Mouse (Mus musculus) splenic B cell, adult 2 months (primary cell): ENCODE data around the gene Zfp385b.

Source experiments
- DNase-seq: peaks from one replicate; pipeline ENCODE4 v3.0.0-alpha.2; 2011; ENCODE audit warnings: low read depth, low spot score
- H3K27me3 ChIP-seq: 2 replicates; pipeline ENCODE4 v1.6.1; 2012; ENCODE audit warnings: mild to moderate bottlenecking, low read length, moderate library complexity, mixed read lengths; ENCODE audit not compliant: control insufficient read depth, poor library complexity, insufficient read depth, severe bottlenecking
- H3K36me3 ChIP-seq: 2 replicates; pipeline ENCODE4 v1.6.1; 2012; ENCODE audit warnings: mild to moderate bottlenecking, low read length, moderate library complexity, mixed read lengths; ENCODE audit not compliant: control insufficient read depth, poor library complexity, insufficient read depth, severe bottlenecking

Gene Zfp385b

DNA sequence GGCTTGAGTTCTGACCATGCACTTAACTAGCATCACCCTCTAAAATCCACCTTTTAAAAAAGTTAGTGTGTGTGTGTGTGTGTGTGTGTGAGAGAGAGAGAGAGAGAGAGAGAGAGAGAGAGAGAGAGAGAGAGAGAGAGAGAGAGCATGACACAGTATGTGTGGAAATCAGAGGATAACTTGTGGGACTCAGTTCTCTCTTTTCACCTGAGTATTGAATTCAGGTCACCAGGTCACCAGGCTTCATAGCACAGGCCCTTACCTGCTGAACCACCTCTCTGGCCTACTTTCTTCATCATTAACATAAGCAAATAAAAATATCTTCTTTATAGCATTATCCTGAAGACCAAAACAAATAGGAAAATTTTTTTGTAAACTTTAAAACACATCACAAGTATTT is at the start of gene Zfp385b:
TSS of gene Zfp385b (minus strand) at position 101 of the 400 bp plus-strand sequence.
- no peaks in the 10 kb centered on the region for H3K27me3 ChIP-seq
- no peaks in the 10 kb centered on the region for H3K36me3 ChIP-seq
- DNase-seq = no peak

DNA sequence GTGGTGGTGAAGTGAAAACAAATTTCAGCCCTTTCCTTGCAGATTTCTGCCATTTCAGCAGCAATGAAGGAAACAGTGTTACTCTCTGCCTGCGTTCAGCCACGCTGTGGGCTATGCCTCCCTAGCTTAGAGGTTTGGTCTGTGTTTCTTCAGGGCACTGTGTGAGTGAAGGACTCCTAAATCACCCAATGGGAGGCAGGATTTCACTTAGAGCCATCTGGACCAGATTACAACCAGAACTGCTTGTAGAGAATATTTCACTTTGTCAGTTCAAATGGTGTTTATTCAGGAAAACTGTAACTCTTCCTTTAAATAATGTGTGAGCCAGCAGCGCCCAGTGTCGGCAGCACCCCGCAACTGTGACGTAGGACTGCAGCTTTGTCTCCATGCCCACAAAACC is 44.5 kb upstream of the Zfp385b start:
- DNase-seq = no peak
- H3K36me3 ChIP-seq = no peaks in the 10 kb centered on the region
- no peaks in the 10 kb centered on the region for H3K27me3 ChIP-seq

- Histone ChIP-seq H3K27me3 (no peaks in the 10 kb centered on the region), H3K36me3 (no peaks in the 10 kb centered on the region)
- no peak for DNase-seq
Measured at GRCm38 (mm10) chr2:77863522-77863921, 44.1 kb upstream of the Zfp385b start.

GRCm38 (mm10) chr2:77841464-77841863 is 22.0 kb upstream of the Zfp385b start:
- Histone ChIP-seq H3K27me3 (no peaks in the 10 kb centered on the region), H3K36me3 (no peaks in the 10 kb centered on the region)
- DNase-seq = no peak

GRCm38 (mm10) chr2:77839587-77839986 is 20.1 kb upstream of the Zfp385b start:
- H3K36me3 ChIP-seq = no peaks in the 10 kb centered on the region
- DNase-seq = no peak
- H3K27me3 ChIP-seq = no peaks in the 10 kb centered on the region

GRCm38 (mm10) chr2:77838688-77839087 is 19.2 kb upstream of the Zfp385b start:
- no peak for DNase-seq

GRCm38 (mm10) chr2:77835781-77836180 is 16.3 kb upstream of the Zfp385b start:
- no peaks in the 10 kb centered on the region for H3K36me3 ChIP-seq
- no peak for DNase-seq
- H3K27me3 ChIP-seq = no peaks in the 10 kb centered on the region

More at GRCm38 (mm10) chr2:77838688-77839087, 19.2 kb upstream of the Zfp385b start:
- Histone ChIP-seq H3K27me3 (no peaks in the 10 kb centered on the region), H3K36me3 (no peaks in the 10 kb centered on the region)

GRCm38 (mm10) chr2:77826133-77826828 is 6.8 kb upstream of the Zfp385b start:
- no peak for DNase-seq
- Histone ChIP-seq H3K36me3 (no peaks in the 10 kb centered on the region), H3K27me3 (no peaks in the 10 kb centered on the region)

DNA sequence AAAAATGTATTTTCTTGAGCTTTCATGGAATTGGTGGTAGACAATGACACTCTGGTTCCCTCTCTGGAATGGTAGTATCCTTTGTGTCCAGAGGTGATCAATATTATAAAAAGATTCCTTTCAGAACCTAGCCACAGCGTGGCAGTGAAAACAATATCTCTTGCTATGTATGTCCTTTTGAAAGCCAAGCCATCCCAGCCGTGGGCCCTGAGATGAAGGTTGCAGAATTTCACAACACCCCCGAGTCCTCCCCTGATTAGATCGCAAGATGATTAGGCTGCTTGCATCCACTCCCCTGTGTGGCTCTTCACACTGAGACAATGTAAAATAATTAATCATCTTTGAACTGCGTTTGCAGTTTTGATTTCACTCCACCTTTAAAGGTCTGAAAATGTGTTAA is 3.6 kb upstream of the Zfp385b start:
- Histone ChIP-seq H3K36me3 (no peaks in the 10 kb centered on the region), H3K27me3 (no peaks in the 10 kb centered on the region)
- no peak for DNase-seq

DNA sequence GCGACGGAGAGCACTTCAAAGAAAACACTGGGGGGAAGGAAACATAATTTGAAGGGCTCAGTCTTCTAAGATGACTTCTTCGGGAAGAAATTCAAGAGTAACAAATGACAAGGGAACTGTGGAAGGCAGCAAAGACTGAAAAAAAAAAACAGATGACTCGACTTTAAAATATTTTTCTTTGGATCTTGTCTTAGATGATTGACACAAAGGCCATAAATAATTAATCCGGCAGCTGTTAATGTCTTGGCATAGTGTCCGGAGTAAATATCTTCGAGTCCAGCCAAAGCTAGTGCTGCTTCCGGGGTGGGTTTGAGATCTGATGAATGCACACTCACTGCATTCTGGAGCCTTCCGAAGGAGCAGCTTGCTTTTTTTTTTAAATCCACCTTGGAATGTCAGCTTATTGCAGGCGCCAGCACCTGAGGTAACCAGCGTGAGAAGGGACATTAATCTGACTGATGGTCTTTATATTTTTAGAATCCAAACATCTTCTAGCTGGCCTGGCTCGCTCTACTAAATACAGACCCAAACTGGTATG is 2.0 kb downstream of the Zfp385b start:
- H3K27me3 ChIP-seq = no peaks in the 10 kb centered on the region
- no peaks in the 10 kb centered on the region for H3K36me3 ChIP-seq
- no peak for DNase-seq

GRCm38 (mm10) chr2:77816413-77817314 is 2.8 kb downstream of the Zfp385b start:
- DNase-seq = no peak
- no peaks in the 10 kb centered on the region for H3K36me3 ChIP-seq
- no peaks in the 10 kb centered on the region for H3K27me3 ChIP-seq

DNA sequence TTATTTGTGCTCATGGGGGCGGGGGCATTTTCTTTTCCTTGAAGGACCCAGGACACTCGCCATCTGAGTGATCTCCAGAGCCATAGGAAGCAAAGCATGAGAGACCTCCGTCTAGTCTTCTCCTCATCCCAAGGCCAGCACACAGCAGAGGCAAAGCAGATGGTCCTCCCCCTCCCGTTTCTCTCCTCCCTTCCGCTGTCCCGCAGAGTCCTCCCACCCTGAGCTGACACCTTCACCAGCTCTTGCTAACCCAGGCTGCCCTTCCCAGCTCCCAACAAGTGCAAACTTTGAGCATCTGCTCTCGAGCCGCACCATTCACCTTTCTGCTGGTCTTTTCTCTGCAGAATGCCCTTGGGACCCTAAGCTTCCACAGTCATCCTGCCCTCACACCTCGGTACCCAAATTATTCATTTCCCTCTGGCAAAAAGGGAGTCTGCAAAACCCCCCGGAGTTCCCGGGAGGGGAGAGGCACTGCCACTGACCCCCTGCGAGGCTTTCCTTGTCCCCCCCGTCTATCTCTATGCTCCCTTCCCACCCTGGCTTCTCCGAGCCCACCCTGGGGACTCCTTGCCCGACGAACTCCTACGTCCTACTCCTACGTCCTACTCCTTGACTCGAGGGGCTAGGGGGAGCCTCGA is 3.5 kb downstream of the Zfp385b start:
- no peaks in the 10 kb centered on the region for H3K27me3 ChIP-seq
- no peaks in the 10 kb centered on the region for H3K36me3 ChIP-seq
- no peak for DNase-seq

DNA sequence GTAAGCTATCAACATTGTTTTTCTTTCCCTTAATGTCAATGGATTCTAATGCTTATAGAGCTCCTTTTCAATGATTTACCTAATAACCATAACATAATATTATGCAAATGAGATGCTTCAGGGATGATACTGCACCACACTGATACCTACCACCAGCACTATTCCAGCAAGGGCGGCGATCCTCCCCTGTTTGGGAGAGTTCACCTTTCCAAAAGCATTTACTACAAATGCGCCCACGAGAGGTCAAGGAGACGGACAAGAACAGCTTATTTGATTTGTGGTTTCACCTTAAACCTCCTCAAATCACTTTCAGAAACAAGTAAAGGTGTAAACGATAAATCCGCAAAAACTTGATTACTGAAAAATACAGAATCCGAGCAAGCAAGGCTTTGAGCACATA is 4.5 kb downstream of the Zfp385b start:
- no peaks in the 10 kb centered on the region for H3K27me3 ChIP-seq
- H3K36me3 ChIP-seq = no peaks in the 10 kb centered on the region

DNA sequence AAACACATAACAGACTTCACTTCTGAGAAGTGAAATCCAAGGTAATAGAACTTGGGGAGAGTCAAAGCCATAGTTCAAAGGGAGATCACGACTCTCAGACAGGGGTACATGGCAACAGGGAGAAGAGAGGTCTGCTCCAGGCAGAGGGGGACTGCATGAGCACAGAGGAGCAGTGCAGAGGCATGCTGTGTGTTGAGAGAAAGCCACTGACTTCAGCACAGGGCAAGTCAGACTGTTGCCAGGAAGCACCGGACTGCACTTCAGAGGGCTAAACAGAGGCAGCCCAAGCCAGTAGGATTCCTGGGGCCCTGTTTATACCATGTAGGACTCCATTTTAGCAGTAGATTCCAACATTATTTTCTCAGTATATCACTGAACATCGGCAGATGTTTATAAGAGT is 6.4 kb downstream of the Zfp385b start:
- Histone ChIP-seq H3K36me3 (no peaks in the 10 kb centered on the region), H3K27me3 (no peaks in the 10 kb centered on the region)
- no peak for DNase-seq

More for the DNA sequence above, 4.5 kb downstream of the Zfp385b start:
- DNase-seq = no peak

DNA sequence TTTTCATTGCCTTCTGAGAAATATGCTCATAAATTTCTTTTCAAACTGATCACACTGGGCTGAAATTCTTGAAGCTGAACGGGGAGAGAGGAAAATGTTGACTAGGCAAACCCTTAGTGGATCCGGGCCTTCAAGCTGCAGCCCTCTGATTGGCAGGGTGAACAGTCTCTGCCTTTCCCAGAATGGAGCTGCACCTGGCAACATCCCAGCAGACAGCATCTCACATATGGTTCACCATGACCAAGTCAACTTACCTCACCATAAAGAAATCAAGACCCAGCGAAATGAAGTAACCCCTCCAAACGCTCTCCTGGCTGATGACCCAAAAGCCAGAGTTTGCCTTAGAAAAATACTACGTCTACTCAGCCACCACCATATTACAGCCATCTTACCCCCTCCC is 8.7 kb downstream of the Zfp385b start:
- Histone ChIP-seq H3K27me3 (no peaks in the 10 kb centered on the region), H3K36me3 (no peaks in the 10 kb centered on the region)
- DNase-seq = no peak
